Mouse (Mus musculus) testis, adult 2 months (tissue): ENCODE results near the gene Gm10097. TPM values are rescaled to one million over a fixed set of nuclear protein-coding genes. Genes with fewer than 3 reads are reported as not detected.

Source experiments
- H3K27ac ChIP-seq: fragments of 200-500 bp; 2 replicates; pipeline ENCODE4 v1.5.1; 2012; ENCODE audit warnings: low read depth, low read length; ENCODE audit not compliant: control insufficient read depth, insufficient read depth
- H3K27me3 ChIP-seq: fragments of 200-500 bp; 2 replicates; pipeline ENCODE4 v1.6.1; 2012; ENCODE audit warnings: mild to moderate bottlenecking, low read length, moderate library complexity; ENCODE audit not compliant: control insufficient read depth, insufficient read depth
- H3K36me3 ChIP-seq: fragments of 200-500 bp; 2 replicates; pipeline ENCODE4 v1.6.1; 2012; ENCODE audit warnings: mild to moderate bottlenecking, low read length; ENCODE audit not compliant: control insufficient read depth, insufficient read depth
- H3K4me1 ChIP-seq: fragments of 200-500 bp; 2 replicates; pipeline ENCODE4 v1.6.1; 2012; ENCODE audit warnings: low read length; ENCODE audit not compliant: control insufficient read depth, insufficient read depth
- H3K4me3 ChIP-seq: fragments of 200-500 bp; 2 replicates; pipeline ENCODE4 v1.5.1; 2012; ENCODE audit warnings: low read depth, mild to moderate bottlenecking, low read length, moderate library complexity, mixed read lengths; ENCODE audit not compliant: control insufficient read depth
- CTCF ChIP-seq: fragments of 200-500 bp; IDR thresholded peaks from 2 replicates; pipeline ENCODE4 v1.5.1; 2012; ENCODE audit warnings: low read depth, mild to moderate bottlenecking, inconsistent platforms, low read length, moderate library complexity; ENCODE audit not compliant: control insufficient read depth, insufficient read depth, insufficient replicate concordance
- POLR2A ChIP-seq: fragments of 200-500 bp; IDR thresholded peaks from 2 replicates; pipeline ENCODE4 v1.6.1; 2012; ENCODE audit warnings: low read depth, mild to moderate bottlenecking, inconsistent platforms, low read length, moderate library complexity; ENCODE audit not compliant: control insufficient read depth
- polyA plus RNA-seq: library from polyadenylated mRNA; depleted of rRNA; stranded (reverse); fragments of >200 nt; gene quantifications from 2 replicates; pipeline ENCODE4 v1.2.3, GENCODE M21; 2012

Gene Gm10097
- polyA plus RNA-seq, 1 experiment, result not detected

- no peak overlapping the region for H3K27ac ChIP-seq
- no peaks in the 10 kb centered on the region for H3K36me3 ChIP-seq
- H3K4me1 ChIP-seq, result 0 out of 2 replicates have a peak, but pooled peaks cover 2% of the 10 kb centered on the region
- no peaks in the 10 kb centered on the region for H3K27me3 ChIP-seq
- TF ChIP-seq POLR2A, result no peak
- TF ChIP-seq CTCF, result no peak
- H3K4me3 ChIP-seq, result no peak overlapping the region
Measured at GRCm38 (mm10) chr10:5041254-5041653, 27.7 kb upstream of the Gm10097 start.

GRCm38 (mm10) chr10:5044481-5044880, 24.5 kb upstream of the Gm10097 start:
- no peaks in the 10 kb centered on the region for H3K27me3 ChIP-seq
- TF ChIP-seq CTCF, result no peak
- no peak overlapping the region for H3K27ac ChIP-seq
- no peaks in the 10 kb centered on the region for H3K36me3 ChIP-seq
- 0 out of 2 replicates have a peak, but pooled peaks cover 2% of the 10 kb centered on the region for H3K4me1 ChIP-seq
- H3K4me3 ChIP-seq, result no peak overlapping the region

GRCm38 (mm10) chr10:5045213-5045612, 23.8 kb upstream of the Gm10097 start:
- H3K27ac ChIP-seq, result no peak overlapping the region
- TF ChIP-seq CTCF (no peak), POLR2A (no peak)
- H3K36me3 ChIP-seq, result no peaks in the 10 kb centered on the region
- H3K4me3 ChIP-seq, result no peak overlapping the region
- H3K4me1 ChIP-seq, result 0 out of 2 replicates have a peak, but pooled peaks cover 2% of the 10 kb centered on the region
- H3K27me3 ChIP-seq, result no peaks in the 10 kb centered on the region

GRCm38 (mm10) chr10:5045671-5046070, 23.3 kb upstream of the Gm10097 start:
- TF ChIP-seq POLR2A, result no peak
- no peak for TF ChIP-seq CTCF
- Histone ChIP-seq H3K27ac (no peak overlapping the region), H3K4me3 (no peak overlapping the region), H3K27me3 (no peaks in the 10 kb centered on the region), H3K36me3 (no peaks in the 10 kb centered on the region), H3K4me1 (0 out of 2 replicates have a peak, but pooled peaks cover 2% of the 10 kb centered on the region)

GRCm38 (mm10) chr10:5056243-5056735, 12.7 kb upstream of the Gm10097 start:
- Histone ChIP-seq H3K4me1 (no peaks in the 10 kb centered on the region), H3K27ac (no peak overlapping the region), H3K27me3 (no peaks in the 10 kb centered on the region), H3K36me3 (no peaks in the 10 kb centered on the region), H3K4me3 (no peak overlapping the region)
- no peak for TF ChIP-seq POLR2A
- no peak for TF ChIP-seq CTCF

GRCm38 (mm10) chr10:5056940-5057339, 12.1 kb upstream of the Gm10097 start:
- Histone ChIP-seq H3K27ac (no peak overlapping the region), H3K36me3 (no peaks in the 10 kb centered on the region), H3K4me3 (no peak overlapping the region), H3K27me3 (no peaks in the 10 kb centered on the region), H3K4me1 (no peaks in the 10 kb centered on the region)
- TF ChIP-seq POLR2A (no peak), CTCF (no peak)

- TF ChIP-seq POLR2A (no peak), CTCF (no peak)
- Histone ChIP-seq H3K27me3 (no peaks in the 10 kb centered on the region), H3K4me3 (no peak overlapping the region), H3K36me3 (no peaks in the 10 kb centered on the region), H3K4me1 (no peaks in the 10 kb centered on the region), H3K27ac (no peak overlapping the region)
Measured at GRCm38 (mm10) chr10:5057661-5058060, 11.3 kb upstream of the Gm10097 start.

- H3K27me3 ChIP-seq, result no peaks in the 10 kb centered on the region
- no peaks in the 10 kb centered on the region for H3K36me3 ChIP-seq
- H3K27ac ChIP-seq, result no peak overlapping the region
- no peak overlapping the region for H3K4me3 ChIP-seq
- TF ChIP-seq CTCF (no peak), POLR2A (no peak)
- no peaks in the 10 kb centered on the region for H3K4me1 ChIP-seq
Measured at GRCm38 (mm10) chr10:5058876-5059275, 10.1 kb upstream of the Gm10097 start.
